Mouse (Mus musculus) left cerebral cortex, adult 18-20 months (tissue): ENCODE measurements around the gene Dscaml1. TPM values are rescaled to one million over a fixed set of nuclear protein-coding genes. Genes with fewer than 3 reads are reported as not detected.
A peak's percentile ranks its signal among the peaks of the same experiment; 100 is the strongest.

Source experiments
- DNase-seq, 2 experiments: peaks; one replicate each; pipeline ENCODE4 v3.0.0; 2021 to 2022; ENCODE audit warnings: low spot score in 2 of 2, mixed read lengths in 1 of 2
- total RNA-seq, 2 experiments: library from RNA; stranded (reverse); gene quantifications; 2 replicates each; pipeline ENCODE4 v1.2.3; 2021

The Dscaml1 gene
- total RNA-seq, 2 experiments from 2014 or later: 47.7 to 48.3 TPM

DNA sequence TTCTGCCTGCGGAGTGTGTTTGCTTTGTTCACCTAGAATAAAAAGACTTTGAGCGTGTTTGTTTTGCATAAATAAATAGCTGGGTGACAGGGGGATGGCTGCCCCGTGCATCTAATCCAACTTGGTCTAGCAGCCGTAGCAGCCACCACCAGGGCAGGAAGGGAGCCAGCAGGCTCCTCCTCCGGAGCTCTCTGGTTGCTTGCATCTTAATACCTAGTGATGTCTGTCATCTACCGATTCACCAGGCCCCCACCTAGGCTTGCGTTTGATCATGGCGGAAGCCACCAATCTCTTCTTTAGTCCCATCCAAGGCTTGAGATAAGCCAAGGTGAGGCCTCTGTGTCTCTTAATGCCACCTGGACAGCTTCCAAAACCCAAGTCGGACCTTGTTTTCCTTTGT is 193.6 kb downstream of the Dscaml1 start:
- no peak for DNase-seq

DNA sequence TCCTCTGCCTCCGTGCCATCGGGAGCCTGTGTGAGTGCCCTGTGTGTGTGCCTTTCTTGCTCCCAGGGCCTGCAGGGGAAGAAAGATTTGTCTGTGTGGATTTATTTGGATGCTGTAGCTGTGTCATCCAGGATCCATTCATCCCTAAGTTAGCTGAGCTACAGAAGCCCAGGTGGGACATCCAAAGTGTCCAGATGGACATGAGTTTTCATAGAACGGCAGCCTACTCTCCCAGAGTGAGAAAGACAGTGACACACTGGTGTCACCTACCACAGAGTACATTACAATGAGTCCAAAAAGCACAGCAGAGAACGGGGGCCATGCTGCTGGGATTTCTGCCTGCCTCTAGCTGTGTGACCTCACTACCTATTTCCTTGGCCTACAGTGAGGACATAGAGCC is 194.5 kb downstream of the Dscaml1 start:
- no peak for DNase-seq

DNA sequence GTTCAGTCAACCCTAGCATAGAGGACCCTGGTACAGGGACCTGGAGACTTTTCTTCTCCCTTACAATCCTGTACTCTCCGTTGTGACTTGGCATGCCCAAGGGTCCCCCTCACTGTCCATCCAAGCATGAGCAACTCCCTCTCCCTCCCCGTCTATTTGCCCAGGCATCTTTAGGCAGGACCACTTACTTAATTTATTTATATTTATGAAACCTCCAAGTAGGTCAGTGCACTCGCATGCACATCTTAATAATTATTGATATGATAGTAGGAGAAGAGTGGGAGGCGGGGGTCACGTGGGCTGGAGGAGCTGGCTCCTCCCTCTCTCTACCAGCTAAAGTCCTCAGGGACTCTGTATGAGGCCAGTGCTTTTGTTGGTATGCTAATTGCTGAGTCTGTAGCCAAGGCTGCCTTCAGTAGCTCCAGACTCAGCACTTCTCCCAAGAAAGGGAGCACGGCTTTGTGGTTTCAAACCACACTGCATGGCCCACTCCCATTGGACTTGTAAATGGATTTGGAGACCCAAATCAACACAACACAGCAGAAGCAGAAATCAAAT is 199.5 kb downstream of the Dscaml1 start:
- DNase-seq: no peak

DNA sequence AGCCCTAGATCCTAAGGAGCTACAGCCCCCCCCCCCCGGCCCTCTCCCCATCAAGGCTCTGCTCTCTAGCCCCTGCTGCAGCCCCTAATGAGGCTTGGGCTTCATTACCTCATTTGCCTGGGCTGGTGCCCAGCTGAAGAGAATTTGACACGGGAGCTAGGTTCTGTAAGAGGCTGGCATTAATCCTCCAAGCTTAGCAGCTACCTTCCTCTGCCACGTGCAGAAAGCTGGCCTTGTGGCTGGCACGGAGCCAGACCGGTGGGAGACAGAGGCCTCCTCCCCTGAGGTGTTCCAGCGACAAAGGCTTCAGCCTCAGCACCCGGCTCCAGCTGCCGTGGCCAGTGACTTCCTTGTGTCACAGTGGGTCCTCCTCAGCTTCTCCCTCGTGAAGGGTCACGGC is 206.1 kb downstream of the Dscaml1 start:
- no peak for DNase-seq

DNA sequence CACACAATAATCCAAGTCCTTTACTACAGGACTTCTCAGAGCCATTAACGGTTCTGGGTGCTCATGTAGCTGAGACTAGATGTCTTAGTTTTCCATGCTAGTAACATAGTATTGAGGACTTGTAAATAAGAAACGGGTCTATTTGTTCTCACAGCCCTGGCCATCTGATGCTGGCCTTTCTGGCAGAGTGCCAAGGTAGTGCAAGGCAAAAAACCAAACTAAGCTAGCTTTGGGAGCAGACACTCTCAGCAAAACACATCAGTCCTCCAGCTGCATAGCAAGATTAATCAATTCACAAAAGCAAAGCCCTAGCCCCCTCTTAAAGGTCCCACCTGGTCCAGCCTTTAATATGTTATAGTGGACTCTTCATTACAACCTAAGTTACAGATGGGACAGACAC is 206.6 kb downstream of the Dscaml1 start:
- DNase-seq: peak in 1 of 2 experiments; percentile 34

DNA sequence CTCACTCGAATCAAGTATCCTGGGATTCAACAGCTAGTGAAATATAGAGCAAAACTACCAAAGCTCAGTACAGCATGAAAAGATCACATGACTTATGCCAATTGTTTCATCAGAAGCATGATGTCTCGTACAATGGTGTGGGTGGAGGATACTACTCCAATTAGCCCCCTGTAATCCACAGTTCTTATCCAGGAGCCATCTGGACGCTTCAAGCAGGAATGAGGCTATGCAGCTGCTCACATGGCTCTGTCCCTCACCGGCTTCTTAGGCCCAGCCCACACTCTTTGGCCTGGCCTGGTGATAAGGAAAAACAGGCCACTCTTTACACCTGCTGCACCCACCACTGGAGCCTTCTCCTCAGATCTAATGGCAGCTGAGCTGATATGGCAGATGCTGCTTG is 208.6 kb downstream of the Dscaml1 start:
- no peak for DNase-seq

DNA sequence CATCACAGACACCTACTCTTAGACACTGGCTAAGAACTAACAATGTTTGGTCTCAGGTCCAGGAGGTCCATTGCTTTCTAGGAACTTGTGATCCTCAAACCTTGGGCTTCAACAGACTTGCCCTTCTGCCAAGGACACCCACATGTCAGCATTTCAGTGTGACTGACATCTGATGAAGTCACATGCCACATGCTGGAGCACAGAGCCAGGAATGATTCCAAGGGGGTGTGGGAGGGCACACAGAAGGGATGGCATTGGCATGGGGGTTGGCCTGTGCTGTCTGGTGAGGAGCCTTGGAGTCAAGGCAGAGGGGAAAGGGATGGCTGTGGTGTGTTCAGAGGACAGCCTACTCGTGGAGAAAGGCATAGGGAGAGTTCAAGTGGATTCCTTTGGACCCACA is 210.9 kb downstream of the Dscaml1 start:
- DNase-seq: no peak

DNA sequence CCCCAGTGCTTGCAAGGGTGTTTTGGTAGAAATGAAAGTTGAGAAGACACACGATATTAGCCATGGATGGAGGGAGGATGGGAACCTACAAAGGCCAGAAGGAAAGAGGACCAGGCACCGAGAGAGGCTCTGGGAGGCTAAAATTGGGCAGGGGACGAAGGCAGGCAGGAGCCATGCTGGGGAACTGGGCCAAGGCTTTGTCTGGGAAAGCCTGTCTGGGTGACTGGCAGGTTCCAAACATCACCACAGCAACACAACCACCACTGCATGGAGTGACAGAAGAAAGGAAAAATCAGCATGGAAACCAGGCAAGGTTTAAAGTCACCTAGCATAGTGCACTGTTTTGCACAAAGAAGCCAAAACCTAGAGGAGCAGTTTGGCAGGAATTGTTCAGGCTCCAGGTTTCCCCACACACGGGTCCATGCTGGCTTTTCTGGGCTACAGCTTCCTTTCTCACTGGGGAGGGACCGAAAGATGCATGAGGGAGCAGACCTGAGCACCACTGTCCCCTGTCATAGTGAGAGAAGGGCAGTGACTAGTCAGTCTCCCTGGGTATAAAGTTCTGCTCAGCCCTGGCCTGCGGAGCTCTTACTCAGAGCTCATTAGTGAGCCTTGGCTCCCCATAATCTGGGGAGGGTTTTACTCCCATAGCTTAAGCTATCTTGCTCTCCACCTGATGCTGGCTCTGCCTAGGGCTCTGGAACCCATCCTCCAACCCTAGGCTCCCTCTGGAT is 211.9 kb downstream of the Dscaml1 start:
- DNase-seq: no peak

DNA sequence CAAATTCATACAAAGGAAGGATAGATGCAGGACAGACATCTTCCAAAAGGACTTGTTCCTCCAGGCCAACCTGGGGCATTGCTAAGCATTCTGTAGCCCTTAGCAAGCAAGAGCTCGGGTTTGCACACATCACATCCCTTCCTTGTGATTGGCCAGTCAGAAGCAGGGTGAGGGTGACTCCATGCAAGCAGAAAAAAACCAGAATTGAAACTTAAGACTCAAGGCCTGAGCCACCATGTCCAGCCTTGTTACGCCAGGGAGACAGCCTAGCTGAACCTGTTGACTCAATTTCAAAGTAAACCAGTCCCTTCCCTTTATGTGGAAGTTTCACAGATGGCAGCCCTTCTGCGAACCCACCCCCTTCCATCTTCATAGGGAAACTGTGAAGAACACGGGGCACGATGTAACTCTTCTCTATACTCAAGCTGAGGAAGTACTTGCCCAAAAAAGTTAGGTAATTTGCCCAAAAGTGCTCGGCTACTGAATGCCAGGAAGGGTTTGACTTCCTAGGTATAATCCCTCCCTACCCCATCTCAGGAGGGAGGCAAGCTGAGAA is 218.5 kb downstream of the Dscaml1 start:
- no peak for DNase-seq

DNA sequence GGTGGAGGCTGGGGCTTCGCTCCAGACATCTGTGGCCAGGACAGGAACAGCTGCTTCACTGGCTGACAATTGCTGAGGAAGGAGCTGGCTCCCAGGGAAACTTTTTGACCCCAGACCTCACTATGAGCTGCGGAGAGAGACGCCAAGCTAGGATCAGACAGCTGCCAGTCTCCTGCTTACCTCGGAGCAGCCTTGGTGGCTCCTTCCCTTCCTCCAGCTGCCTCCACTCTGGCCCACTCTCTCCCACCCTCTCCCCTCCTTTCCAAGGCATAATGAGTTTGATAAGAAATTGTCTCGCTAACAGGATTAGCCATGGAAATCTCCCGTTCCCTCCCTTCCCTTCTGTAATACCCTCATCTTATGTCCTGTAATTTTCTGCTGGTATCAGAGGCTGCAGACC is 219.1 kb downstream of the Dscaml1 start:
- no peak for DNase-seq

DNA sequence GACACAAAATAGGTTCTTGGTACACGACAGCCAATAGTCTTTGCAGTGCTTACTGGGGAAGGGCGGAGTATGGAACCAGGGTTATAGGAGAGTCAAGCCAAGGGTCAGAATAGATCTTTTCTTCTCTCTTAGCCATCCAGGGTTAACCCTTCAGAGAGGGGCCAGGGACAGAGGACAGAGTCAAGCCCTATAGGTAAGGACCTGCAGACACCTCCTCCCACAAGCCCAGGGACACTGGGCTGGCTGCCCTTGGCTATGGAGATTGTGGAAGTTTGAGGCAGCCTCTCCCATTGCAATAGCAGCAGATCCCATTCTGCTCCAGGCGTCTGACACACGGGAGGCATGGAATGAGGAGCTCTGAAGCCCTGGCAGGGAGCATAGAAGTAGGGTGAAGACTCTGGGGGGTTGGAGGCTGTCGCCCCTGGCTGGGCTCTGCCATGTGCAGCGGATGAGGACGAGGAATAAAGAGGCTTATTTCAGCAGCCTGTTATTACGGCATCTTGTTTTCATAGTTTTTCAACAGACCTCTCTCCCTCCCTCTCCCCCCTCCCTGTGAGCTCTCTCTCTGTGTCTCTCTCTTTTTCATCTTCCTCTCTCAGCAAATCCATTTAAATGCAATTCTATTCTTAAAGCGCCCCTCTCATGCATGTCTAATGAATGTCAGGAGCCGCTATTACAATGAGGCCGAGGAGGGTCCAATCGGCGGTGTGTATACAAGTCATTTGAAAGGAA is 224.8 kb downstream of the Dscaml1 start:
- no peak for DNase-seq

DNA sequence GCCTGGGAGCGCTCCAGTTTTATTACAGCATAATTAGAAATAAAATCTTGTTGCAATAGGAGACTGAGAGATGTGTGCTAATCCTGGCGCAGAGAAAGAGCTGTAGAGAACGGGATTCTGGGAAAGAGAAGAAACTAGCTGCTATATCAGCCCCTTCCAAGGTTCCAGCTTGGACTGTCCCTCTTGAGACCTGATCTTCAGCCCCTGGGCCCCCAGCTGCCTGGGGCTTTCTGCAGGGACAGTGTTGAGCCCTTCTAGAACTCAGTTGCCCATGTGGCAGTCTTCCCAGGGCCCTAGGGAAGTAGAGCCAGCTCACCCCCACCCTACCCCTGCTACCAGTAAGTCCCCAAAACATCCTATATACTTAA is 225.4 kb downstream of the Dscaml1 start:
- no peak for DNase-seq

DNA sequence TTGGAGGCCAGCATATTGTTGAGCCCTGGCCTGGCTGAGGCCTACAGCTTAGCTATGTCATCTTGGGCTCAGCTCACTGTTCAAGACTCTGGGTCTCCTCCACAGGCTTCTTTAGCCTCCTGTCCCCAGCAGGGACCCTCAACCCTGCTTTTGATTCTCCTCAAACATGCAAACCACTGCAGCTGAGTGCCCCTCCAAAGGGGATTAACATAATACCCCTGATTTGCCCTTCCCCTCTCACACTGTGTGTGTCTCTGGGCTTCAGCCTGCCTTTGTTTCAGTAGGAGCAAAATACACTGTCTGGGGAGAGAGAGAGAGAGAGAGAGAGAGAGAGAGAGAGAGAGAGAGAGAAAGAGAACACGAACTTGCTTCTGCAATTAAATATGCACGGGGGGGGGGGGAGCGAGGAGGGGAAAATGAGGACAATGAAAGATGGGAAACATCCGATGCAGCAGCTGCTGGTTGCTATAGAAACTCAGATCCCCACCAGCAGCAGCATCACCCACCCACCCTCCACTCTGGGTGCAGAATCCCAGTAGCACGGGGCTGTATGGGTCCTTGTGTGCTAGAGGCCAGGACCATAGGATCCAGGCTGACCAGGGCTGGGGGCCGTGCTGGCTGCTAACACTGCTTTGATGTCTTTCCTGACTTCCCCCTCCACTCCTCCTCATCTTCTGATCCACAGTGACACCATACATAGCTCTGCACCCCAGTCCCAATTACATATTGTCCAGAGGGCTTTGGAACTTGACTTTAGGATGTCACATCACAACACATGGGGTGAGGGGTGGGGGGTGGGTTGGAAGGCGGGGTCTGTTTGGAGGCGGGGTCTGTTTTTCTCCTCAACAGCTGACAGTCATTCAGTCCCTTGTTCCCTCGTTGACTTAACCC is 231.0 kb downstream of the Dscaml1 start:
- no peak for DNase-seq

DNA sequence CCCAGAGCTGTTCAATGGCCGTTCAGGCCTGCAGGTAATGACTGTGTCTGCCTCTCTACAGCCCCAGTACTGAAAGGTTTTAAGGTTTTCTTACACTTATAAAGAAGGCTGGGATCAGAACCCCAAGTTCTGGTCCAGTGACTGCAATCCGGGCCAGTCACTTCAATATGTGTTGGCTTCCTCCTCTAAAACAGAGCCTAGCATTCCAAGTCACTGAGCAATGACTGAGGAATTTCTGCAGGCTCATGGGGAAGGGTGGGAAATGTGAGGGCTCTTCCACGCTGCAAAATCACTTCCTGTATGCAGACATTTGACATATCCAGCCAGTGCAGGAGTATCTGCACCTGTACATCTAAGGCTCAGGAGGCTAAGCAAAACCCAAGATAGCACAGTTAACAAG is 233.8 kb downstream of the Dscaml1 start:
- no peak for DNase-seq

DNA sequence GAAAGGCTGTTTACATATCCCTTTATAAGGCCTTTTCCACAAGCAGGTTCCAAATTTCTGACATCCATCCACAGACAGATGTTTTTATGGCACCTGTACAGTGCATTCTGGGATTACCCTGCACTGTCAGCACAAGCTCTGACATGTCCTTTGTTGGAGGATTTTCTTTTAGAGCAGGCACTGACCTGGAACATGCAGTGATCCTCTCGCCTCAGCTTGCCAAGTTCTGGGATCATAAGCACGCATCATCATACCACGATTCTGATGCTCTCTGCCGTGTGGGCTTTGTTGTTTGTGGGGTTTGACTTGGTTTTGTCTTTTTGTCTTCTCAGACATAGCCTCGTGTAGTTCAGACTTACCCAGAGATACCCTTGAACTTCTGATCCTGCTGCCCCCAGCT is 236.0 kb downstream of the Dscaml1 start:
- no peak for DNase-seq

DNA sequence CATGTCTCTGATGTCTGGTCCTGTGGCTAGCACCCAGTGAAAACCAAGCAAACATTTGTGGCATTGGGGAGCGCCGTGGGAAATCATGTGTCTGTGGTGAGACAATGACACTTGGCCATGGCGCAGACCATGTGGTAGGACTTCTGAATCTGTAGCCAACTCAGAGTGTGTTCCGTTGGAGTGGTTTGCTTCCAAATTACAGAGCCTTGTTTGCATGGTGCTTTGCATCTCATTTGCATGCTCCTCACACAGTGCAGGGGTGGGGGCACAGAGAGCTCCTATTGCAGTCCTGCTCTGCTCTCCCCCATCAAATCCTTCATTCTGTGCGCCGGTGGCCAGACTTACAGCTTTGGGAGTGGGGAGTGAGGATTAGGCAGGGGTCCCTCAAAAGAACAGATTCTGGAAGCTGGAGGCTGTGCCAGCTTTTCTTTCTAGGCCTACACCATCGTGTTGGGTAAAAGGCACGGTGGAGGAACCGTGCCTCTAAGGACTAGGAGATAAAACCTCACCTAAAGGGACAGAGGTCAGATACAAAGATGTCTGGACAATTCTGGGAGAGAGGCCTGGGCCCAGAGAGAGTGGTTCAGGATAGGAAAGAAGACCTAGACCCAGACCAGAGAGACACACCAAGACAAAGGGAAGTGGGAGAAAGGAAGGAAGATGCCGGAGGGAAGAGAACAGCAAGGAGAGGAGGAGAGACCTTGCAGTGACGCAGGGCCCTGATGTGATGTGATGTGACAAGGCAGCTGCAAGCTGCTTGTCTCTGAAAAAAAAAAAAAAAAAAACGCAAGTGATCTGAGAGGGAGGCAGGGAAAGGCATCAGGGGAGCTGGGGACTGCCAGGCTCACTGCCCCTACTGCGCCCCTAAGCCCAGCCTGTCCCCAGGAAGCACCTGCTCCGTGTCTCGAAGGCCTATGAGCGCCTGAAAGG is 237.2 kb downstream of the Dscaml1 start:
- DNase-seq: peak; percentile 49 to 70

DNA sequence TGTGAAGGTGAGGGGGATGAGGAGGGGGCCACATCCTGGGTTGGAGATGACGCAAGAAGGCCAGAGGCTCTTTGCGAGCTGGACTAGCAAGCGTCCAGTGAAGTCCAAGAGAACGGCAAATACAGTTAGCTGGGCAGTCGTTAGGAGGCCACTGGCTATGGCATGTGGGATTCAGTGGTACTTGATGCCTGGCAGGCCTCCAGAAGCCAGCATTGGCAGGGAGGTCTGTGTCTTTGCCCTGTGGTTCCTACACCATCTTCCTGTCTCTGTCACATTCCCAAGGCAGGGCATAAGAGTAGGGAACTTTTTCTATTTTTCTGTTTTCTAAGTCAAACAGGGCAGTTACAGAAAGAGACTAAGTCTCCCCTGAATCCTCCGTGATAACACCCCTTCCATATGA is 237.9 kb downstream of the Dscaml1 start:
- no peak for DNase-seq

DNA sequence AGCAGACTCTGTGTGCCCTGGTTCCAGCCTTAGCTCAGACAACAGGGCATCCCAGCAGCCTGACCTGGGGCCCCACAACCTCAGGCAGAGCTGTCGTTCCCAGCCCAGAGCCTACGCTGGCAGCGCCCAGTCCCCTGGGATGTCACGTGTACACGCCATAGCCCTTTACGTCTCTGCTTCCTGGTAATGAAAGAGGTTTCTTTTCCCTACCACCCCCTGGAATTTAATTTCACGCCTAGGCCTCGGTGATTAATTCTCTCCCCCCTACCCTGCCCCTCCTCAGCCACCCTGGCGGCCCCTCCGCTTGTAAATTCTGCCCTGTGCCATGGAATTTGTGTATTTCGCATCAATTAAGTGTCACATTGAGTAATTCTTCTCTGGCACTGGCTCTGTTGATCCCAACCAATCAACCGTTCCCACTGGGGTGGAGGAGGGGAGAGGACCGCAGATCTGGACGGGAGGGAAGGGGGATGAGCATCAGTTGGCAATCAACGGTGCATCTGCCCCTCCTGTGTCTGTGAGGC is 238.5 kb downstream of the Dscaml1 start:
- DNase-seq: no peak

DNA sequence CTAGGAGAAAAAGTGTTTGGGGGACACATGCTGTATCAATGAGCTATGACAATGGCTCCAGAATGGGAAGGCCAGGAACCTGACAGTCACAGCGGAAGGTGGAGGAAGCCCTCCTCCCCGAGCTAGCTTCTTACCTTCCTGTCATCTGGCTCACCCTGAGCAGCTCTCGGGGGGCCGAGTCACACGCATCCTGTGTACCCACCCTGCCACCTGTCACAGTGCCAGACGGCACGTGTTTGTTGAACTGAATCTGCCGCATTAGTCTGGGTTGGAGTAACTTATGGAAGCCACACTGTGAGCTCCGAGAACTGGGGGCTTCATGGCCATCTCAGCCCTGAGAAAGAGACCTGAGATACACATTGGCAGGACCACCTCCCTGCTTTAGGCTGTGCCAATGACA is 249.5 kb downstream of the Dscaml1 start:
- DNase-seq: no peak

DNA sequence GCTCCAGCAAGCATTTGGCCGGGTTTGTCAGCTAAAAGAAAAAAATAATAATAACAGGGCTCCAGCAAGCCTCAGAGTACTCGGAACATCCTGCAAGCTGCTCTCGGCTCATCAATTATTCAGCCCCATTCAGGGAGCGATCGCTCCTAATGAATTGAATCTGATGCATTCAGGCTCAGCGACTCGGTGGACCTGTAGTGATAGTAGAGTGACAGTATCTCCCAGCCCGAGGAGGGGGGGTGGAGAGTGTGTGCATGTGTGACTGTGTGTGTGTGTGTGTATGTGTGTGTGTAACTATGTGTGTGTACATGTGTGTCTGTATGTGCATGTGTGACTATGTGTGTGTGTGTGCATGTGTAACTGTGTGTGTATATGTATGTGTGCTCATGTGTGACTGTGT is 250.2 kb downstream of the Dscaml1 start:
- DNase-seq: no peak
